Mouse (Mus musculus) kidney, postnatal 0 days (tissue): ENCODE data around the gene Ripply3. TPM values are rescaled to one million over a fixed set of nuclear protein-coding genes. Genes with fewer than 3 reads are reported as not detected.

Experiments used
- ATAC-seq: fragments of 200-750 bp; cut with Nextera tagmentation; replicated peaks from 2 replicates; pipeline ENCODE4 v1.8.0; 2017; ENCODE audit warnings: low read depth, moderate number of reproducible peaks, moderate TSS enrichment, moderate library complexity; ENCODE audit not compliant: low FRiP score
- DNase-seq: peaks from one replicate; pipeline ENCODE4 v3.0.0-alpha.2; 2016; ENCODE audit warnings: low spot score
- H3K27ac ChIP-seq: fragments of 300-500 bp; sonication (generic); 2 replicates; pipeline ENCODE4 v1.5.1; 2014; ENCODE audit warnings: mild to moderate bottlenecking
- H3K27me3 ChIP-seq: fragments of 300-500 bp; sonication (generic); 2 replicates; pipeline ENCODE4 v1.6.1; 2014; ENCODE audit warnings: low read length, mixed read lengths; ENCODE audit not compliant: insufficient read depth
- H3K36me3 ChIP-seq: fragments of 300-500 bp; sonication (generic); 2 replicates; pipeline ENCODE4 v1.6.1; 2014; ENCODE audit warnings: low read length, mixed read lengths; ENCODE audit not compliant: insufficient read depth
- H3K4me1 ChIP-seq: fragments of 300-500 bp; sonication (generic); replicated peaks from 2 replicates; pipeline ENCODE4 v1.6.1; 2014; ENCODE audit warnings: antibody characterized with exemption, low read length, mixed read lengths; ENCODE audit not compliant: insufficient read depth
- H3K4me2 ChIP-seq: fragments of 300-500 bp; sonication (generic); 2 replicates; pipeline ENCODE4 v1.6.1; 2014; ENCODE audit warnings: mild to moderate bottlenecking, low read length, moderate library complexity, mixed read lengths
- H3K4me3 ChIP-seq: fragments of 300-500 bp; sonication (generic); replicated peaks from 2 replicates; pipeline ENCODE4 v1.5.1; 2014; ENCODE audit warnings: low read depth, low read length
- H3K9ac ChIP-seq: fragments of 300-500 bp; sonication (generic); 2 replicates; pipeline ENCODE4 v1.6.1; 2014; ENCODE audit warnings: low read depth, low read length
- H3K9me3 ChIP-seq: fragments of 300-500 bp; sonication (generic); replicated peaks from 2 replicates; pipeline ENCODE4 v1.6.1; 2016; ENCODE audit warnings: low read length, inconsistent platforms, mixed read lengths
- CTCF ChIP-seq: IDR thresholded peaks from 2 replicates; pipeline ENCODE4 v1.5.1; 2016; ENCODE audit warnings: antibody characterized with exemption, low read depth, mild to moderate bottlenecking, moderate library complexity
- WGBS: fragments of 180-500 bp; shearing (Covaris S2); extraction: QIAGEN DNeasy Blood & Tissue Kit; methylation state at CpG from one replicate; pipeline ENCODE4 v1.1.7; 2014; 5-methylcytosine and 5-hydroxymethylcytosine counted together
- polyA plus RNA-seq: library from polyadenylated mRNA; unstranded; fragments of >200 nt; fragmentation: Nextera tagmentation; extraction: Ambion mirVana; gene quantifications from 2 replicates; pipeline ENCODE4 v1.2.1, GENCODE M21; 2015

Gene Ripply3
- polyA plus RNA-seq, 1 experiment from 2014 or later: 14.0 TPM

DNA sequence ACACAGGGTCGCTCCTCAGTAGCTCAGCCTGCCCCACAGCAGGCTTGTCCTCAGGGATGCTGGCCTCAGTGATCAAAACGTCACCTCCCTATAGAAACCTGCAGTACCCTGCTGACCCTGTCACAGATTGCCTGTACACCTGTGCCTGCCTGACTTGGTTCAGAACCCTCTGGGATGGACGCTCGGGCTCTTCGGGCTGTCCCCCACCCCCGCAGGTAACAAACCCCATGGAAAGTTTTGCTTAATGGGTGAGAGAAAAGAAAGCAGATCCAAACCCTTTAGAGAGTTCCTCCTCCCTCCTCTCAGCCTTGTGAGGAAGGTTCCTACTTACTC is 25.1 kb upstream of the Ripply3 start:
- ATAC-seq: peak; percentile 50; the same call in 1 of the 2 replicates
- Histone ChIP-seq H3K4me1 (no peaks in the 10 kb centered on the region; the same call in 1 of the 2 replicates), H3K9ac (peak overlapping the region; percentile 40; the same call in 1 of the 2 replicates), H3K36me3 (0 out of 2 replicates have a peak, but pooled peaks cover 4% of the 10 kb centered on the region), H3K9me3 (no peaks in the 10 kb centered on the region), H3K27ac (peak overlapping the region; percentile 11; the same call in 1 of the 2 replicates), H3K27me3 (no peaks in the 10 kb centered on the region), H3K4me2 (peak overlapping the region; percentile 53), H3K4me3 (no peak overlapping the region)
- no peak for DNase-seq
- 16% methylated on average over 6 of the region's 6 CpGs for WGBS
- TF ChIP-seq CTCF: no peak

GRCm38 (mm10) chr16:94307526-94307925 is 20.7 kb upstream of the Ripply3 start:
- Histone ChIP-seq H3K4me1 (no peaks in the 10 kb centered on the region; the same call in 1 of the 2 replicates), H3K9ac (no peak overlapping the region), H3K4me2 (no peak overlapping the region), H3K4me3 (no peak overlapping the region), H3K36me3 (0 out of 2 replicates have a peak, but pooled peaks cover 4% of the 10 kb centered on the region), H3K27me3 (no peaks in the 10 kb centered on the region), H3K9me3 (no peaks in the 10 kb centered on the region), H3K27ac (no peak overlapping the region)
- no peak for ATAC-seq
- DNase-seq: no peak
- TF ChIP-seq CTCF: no peak
- 54% methylated on average over 6 of the region's 6 CpGs for WGBS

GRCm38 (mm10) chr16:94307942-94308341 is 20.3 kb upstream of the Ripply3 start:
- DNase-seq (peak; percentile 80), ATAC-seq (no peak)
- Histone ChIP-seq H3K27ac (no peak overlapping the region), H3K4me2 (no peak overlapping the region), H3K9me3 (no peaks in the 10 kb centered on the region), H3K27me3 (no peaks in the 10 kb centered on the region), H3K4me1 (no peaks in the 10 kb centered on the region; the same call in 1 of the 2 replicates), H3K36me3 (0 out of 2 replicates have a peak, but pooled peaks cover 4% of the 10 kb centered on the region), H3K9ac (no peak overlapping the region), H3K4me3 (no peak overlapping the region)
- no peak for TF ChIP-seq CTCF
- 31% methylated on average over 6 of the region's 6 CpGs for WGBS

DNA sequence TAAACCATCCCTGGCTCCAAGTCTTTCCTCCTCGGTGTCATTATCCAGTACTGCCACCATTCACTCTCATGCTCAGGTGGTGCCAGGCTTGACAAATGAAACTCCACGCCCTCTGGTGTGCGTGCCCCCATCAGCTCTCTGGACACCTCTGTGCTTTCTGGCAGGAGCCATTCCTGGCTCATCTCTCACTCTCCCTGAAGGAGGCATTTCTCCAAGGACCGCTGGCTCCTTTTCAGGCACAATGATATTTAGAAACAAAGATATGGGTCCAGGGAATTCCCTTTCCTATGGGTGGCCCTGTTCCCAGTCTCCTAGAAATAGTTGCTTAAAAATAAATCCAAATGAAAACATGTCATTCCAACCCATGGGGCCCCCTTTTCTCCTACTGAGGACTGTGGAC is 19.2 kb upstream of the Ripply3 start:
- ATAC-seq (no peak), DNase-seq (no peak)
- Histone ChIP-seq H3K9ac (no peak overlapping the region), H3K9me3 (no peaks in the 10 kb centered on the region), H3K36me3 (0 out of 2 replicates have a peak, but pooled peaks cover 4% of the 10 kb centered on the region), H3K4me3 (no peak overlapping the region), H3K27ac (no peak overlapping the region), H3K4me2 (no peak overlapping the region), H3K27me3 (no peaks in the 10 kb centered on the region), H3K4me1 (no peaks in the 10 kb centered on the region)
- no peak for TF ChIP-seq CTCF
- WGBS: 89% methylated on average over 4 of the region's 4 CpGs

GRCm38 (mm10) chr16:94311416-94311815 is 16.8 kb upstream of the Ripply3 start:
- no peaks in the 10 kb centered on the region for H3K36me3 ChIP-seq
- H3K9me3 ChIP-seq: no peaks in the 10 kb centered on the region
- ATAC-seq (no peak), DNase-seq (no peak)
- H3K27me3 ChIP-seq: no peaks in the 10 kb centered on the region
- no peaks in the 10 kb centered on the region for H3K4me1 ChIP-seq
- no peak for TF ChIP-seq CTCF
- H3K9ac ChIP-seq: no peak overlapping the region
- no peak overlapping the region for H3K27ac ChIP-seq
- WGBS: 74% methylated on average over 1 of the region's 1 CpGs
- H3K4me2 ChIP-seq: no peak overlapping the region
- no peak overlapping the region for H3K4me3 ChIP-seq

GRCm38 (mm10) chr16:94311931-94312330 is 16.3 kb upstream of the Ripply3 start:
- 70% methylated on average over 4 of the region's 4 CpGs for WGBS
- ATAC-seq: no peak
- Histone ChIP-seq H3K27me3 (no peaks in the 10 kb centered on the region), H3K4me1 (no peaks in the 10 kb centered on the region), H3K4me2 (peak overlapping the region; percentile 65), H3K9me3 (no peaks in the 10 kb centered on the region), H3K36me3 (no peaks in the 10 kb centered on the region), H3K4me3 (peak overlapping the region; percentile 60), H3K9ac (no peak overlapping the region), H3K27ac (no peak overlapping the region)
- no peak for TF ChIP-seq CTCF
- DNase-seq: no peak
